Mouse (Mus musculus) cerebellum, adult 9-11 months (tissue): ENCODE measurements around the gene Pum3.

Experiments used
- DNase-seq: peaks from one replicate; pipeline ENCODE4 v3.0.0; 2022

The Pum3 gene

DNA sequence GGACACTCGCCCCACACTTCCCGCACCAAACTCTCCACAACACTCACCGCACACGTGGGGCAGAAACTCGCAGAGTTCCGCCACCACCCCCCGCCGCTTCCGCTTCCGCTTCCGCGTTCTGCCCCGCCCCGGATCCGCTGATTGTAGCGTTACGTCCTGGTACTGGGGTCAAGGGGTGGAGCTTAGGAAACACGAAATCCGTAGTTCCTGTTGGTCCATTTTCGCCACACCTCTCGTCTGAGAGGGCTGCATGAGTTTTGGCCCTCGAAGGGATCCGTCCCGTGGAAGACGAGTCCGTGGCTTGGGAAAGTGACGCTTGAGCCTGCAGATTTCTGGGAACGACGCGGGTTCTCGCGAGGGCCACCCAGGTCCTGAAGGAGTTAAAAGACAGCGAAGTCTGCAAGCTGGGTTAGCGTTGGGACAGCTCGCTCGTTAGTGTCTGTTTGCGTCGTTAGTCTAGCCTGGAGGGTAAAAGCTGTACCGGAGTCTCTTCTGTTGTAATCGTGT is at the start of gene Pum3:
Gene Pum3 (minus strand): TSS at position 81 of the 507 bp plus-strand sequence.
- DNase-seq, result peak; percentile 99

DNA sequence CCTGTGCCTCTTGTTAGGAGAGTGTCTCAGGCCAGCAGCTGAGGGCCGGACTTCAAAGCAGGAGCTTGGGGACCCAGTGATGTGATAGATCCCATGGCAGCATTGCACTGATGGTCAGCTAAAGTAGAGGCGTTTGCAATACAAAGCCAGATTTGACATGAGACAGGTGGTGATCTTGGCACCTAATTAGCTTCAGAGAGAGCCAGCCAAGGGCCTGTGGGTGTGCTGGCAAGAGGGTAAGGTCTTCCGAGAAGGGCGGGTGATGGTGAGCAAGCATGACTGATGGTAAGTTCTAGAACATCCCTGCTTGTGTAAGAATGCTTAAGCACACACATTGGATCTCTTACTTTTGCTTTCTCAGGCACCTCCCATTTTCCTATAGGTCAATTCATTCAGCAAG is 37.1 kb upstream of the Pum3 start:
- peak; percentile 89 for DNase-seq

DNA sequence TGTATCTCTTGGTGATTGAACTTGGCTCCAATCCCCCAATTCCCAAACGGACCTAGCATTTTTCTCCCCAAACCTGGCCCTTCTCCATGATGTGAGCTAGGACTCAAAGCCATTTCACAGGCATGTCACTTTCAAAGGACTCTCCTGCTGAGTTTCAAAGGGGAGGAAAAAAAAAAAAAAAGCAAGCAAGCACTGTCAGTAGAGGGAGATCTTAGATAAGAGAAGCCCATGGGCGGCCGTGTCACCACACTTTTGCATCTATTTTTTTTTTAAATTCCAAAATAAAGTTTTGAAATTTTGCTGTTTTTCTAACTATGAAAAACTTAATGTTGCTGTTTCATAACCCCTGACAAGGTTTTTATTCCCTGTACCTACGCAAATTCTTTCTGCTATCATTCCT is 33.0 kb upstream of the Pum3 start:
- no peak for DNase-seq

DNA sequence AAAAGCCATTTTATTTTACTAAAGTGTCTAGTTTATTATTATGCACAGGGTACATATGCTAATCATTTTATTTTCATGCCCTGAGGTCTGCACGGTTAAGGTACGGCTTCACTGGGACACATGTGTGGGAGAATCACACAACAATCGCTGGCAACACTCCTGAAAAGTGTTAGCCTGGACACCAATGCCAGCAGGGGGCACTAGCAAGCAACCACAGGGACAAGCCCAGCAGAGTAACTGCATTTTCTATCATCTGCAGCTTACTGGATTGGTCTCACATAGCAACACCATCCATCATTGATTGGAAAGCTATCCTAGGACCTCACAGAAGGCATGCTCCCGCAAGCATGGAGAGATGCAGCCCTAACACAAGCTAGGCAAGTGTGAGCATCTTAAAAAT is 20.8 kb upstream of the Pum3 start:
- DNase-seq, result no peak

DNA sequence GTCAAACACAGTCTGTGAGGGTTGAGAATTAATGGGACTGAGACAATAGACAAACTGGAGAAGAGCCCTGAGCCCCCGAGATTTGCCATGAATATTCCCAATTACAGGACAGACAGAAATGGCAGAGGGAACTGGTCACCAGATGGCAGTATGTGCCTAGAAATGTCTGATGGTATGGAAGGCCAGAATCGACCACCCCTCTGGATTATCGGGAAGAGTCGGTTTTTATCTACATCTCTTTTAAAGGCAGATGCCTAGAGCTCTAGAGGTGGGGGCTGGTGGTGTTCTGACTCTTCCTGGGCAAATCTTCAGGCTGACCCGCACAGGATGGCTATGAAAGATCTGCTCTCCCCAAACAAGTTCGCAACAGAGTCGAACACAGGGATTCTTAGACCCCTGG is 17.9 kb upstream of the Pum3 start:
- no peak for DNase-seq

DNA sequence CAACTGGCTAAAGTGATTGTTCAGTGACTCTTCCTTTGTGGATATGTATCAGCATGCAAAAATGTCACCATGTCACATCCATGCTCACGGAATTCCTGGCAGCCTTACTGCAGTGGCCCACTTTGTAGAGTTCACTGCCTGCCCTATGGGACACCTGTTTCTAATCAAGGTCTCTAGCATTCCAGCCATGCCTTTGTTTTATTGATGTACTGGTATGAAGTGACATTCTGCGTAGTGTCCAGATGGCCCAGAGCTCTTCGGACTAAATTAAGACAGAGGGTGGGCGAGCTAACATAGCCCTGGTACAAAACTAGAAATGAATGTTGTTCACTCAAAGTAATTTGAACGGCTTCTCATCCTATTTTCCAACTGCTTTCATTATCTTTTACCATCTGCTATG is 11.5 kb upstream of the Pum3 start:
- no peak for DNase-seq

DNA sequence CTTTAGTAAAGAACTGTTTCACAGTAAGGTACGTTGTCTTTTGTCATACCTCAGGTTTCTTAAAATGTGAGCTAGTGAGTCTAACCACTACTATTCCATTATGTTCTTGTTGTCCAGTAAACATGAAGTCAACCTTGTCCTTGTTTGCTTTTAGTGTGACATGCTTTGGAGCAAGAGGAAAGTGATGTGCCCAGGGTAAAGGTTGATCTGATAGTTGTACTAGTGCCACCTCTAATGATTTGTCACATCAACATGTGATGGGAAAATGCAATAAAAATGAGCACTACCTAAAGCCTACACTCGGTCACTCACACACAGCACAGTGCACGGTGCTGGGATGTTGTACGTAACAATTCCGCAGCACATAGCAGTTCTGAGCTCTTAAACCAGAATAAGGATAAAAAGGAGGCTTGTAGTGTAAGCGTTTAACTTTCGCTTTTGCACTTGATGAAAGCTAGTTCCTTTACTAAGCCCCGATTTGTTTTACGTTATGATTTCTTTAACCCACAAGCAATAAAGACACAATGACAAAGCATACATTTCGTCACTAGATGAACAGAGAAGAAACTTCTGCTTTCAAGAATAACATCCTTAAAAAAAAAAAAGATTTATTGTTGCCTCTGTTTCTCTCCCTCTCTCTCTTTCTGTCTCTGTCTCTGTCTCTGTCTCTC is 8.5 kb upstream of the Pum3 start:
- DNase-seq, result no peak

DNA sequence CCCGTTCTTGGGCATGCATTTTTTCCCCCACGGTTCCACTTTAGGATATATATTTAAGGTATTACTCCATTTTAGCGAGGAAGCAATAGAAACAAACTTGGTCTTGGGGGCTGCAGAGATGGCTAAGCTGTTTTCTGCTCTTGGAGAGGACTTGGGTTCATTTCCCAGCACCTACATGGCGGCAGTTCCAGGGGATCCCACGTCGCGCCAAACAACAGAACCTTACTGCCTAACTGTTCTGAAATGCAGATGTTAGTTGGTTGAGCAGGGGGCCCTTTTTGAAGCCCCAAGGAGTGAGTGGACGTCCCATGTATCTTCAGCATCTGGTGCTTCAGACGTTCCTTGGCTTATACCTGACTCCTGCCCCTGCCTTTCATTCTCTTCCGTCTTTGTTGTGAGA is 781 bp upstream of the Pum3 start:
- peak; percentile 54 for DNase-seq

DNA sequence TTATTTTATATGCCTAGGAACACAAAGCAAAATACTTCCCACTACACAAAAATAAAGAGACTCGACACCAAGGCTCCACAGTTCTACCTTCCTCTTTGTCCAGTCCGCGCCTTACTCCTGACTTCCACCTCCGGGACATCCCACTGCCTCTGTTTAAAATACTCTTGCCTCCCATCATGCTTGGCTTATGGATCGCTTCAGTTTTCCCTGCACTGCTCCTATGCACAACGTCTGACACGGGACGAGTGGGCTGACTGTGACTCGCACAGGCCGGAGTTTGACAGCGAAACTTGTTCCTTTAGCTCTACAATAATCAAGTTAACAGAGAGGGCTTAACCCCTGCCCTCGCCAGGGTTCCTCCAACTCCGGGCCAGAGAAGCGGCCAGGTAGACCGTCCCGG is 344 bp downstream of the Pum3 start:
- DNase-seq, result no peak

DNA sequence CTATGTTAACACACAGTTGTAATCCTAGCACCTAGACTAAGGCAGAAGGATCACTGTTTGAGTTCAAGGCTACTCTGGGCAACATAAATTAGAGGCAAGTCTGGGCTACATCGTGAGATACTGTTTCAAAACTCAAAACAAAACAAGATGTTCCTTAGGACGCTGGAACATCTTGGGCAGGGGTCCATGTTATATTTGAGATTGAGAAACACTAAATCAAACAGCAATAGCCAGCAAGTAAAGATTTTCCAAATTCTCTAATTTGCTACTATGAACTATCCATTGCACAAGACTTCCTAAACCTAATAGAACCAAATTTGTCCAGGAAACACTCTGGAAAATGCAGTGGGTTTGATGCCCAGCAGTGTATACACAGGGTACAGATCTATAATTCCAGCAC is 1.8 kb downstream of the Pum3 start:
- no peak for DNase-seq

DNA sequence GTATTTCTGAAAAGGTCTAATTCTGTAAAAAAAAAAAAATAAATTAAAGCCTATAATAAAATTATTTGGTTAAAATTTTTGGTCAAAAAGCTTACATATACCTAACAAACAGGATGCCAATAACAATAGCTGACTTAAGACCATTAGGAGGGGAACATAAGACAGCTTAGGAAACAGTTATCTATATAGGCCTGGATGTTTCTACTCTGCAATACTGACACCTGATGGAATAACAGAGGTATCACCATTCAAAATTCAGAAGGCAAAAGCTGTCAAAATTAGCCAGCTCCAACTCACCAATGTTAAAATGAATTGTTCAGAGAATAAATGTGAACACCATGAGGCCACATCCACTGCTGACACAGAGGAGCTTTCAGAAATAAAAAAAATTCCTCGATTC is 3.2 kb downstream of the Pum3 start:
- no peak for DNase-seq

DNA sequence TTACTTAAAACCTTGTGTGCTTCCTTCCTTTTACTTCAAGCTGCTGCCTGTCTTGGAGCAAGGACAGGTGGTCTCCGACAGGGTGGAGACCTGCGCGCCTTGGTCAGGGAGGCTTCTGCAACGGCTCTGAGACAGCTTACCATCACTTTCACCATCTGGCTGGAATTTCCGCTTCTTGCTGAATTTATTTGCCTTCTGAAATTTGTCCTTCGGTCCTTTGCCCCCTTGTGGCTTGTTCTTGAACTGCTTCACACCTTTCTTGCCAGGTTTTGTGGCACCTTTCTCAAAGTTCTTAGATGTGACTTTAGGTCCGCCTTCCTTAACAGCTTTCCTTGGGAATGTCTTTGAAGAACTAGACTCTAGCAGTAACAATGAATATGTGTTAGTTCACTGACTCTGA is 4.0 kb downstream of the Pum3 start:
- DNase-seq, result peak; percentile 63

DNA sequence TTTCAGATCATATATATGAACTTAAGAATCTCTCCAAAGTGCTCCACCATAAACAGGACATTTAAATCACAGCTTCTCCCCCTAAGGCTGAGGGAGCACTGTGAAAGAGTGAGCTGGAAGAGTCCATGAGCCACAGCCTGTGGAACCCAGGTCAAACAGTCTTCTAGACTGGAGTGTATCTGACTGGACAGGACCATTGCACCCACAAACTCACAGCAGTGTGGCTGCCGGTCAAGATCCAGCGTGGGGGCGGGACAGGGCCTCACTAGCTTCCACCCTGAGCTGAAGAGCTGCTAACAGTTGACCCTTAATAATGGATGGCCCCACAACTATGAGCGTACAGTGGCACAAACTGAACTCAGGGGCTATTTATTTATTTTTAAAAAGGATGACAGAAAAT is 12.2 kb downstream of the Pum3 start:
- DNase-seq, result no peak

DNA sequence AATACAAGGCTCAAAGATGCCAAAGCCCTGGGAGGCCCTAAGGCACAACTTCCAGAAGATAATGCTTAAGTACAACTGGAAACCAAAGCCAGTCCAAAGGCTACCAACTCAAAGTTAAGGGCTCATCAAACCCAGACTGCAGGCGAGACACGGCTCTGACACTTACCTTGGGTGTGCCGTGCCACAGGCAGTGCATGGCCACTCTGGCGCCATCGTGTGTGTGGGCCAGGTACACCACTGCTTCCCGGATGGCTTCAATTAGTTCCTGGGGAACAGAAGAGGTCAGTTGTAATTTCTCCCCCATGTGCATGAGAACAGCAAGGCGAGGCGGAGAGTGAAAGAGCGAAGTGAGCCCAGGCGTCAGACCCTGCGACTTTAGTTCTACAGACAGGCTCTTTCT is 13.1 kb downstream of the Pum3 start:
- no peak for DNase-seq

DNA sequence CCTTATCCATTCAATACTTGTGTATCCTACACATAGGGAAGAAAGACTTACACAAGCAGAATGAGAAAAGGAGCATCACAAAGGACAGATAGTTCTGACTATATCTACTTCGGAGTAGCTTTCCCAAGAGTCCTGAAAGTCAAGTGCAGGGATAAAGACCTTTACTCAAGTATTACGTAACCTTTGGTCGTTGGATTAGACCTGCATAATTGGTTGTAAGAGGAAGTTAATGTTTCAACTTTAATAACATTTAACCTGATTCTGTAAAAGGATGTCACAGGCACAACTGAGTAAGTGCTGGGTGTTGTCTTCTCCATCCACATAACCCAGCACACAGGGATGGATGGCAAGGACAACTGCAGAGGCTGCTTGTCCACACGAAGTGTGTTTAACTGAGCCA is 18.3 kb downstream of the Pum3 start:
- no peak for DNase-seq

DNA sequence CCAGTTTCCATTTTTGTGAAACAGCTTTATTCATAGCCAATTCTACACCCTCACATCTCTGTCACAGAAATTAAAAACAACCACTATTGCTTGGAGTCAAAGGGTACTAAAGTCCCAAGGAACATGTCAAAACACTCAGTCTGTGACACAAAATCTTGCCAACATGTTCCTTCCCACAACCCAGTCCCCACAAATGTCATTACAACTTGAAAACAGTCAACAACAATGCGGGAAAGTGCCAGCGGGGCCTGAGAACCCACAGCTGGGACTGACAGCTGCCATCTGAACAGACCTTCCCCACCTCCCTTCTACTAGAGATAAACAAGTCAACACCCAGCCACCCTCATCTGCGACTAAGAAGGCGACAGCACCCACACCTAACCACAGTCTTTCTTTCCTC is 18.9 kb downstream of the Pum3 start:
- no peak for DNase-seq

DNA sequence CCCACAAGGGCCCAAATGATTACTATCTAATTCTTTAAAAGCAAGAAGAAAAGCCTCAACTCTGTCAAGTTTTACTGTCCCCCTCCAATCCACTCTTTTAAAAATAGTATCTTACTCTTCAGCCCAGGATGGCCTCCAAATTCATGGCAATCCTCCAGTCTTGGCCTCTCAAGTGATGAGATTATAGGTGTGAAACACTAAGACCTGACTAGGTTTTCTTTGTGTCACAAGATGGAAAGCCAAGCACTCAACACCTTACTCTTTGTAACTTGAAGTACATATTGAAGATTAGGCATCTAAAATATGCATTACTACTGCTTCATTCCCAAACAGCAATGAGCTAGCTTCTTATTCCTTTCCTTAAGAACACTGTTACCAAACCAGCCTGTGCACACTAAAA is 19.8 kb downstream of the Pum3 start:
- DNase-seq, result no peak

DNA sequence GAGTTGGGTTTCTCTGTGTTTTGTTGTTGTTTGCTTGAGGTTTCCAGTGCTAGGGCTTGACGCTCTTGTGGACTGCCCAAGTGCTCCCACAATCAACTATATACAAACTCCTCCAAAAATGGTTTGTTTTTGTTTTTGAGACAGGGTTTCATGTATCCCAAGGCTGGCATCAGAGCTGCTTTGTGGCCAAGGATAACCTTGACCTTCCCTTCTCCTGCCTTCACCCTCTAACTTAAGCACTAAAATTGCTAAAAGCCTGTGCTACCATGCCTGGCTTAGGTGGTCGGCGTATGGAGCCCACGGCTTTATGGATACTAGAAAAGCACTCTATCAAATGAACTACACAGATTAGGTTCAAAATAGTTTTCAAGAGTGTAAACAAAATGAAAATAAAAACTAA is 20.4 kb downstream of the Pum3 start:
- no peak for DNase-seq

DNA sequence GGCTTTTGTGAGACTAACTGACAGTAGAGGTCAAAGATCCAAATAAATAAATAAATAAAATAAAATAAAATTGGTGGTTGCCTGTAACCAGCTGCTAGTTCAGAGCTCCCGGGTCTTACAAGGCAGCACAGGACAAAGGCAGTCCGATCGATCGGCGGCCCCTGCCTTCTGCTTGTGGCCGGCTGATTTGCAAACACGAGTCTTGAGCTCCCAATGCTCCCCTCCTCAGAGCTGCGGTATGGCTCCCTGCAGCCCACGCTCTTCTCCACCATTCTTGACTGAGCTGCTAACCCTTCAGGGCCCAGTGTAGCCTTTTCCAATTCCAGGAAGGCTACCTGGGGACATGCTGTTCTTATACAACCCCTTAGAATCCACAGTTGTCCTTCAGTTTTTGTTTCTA is 31.8 kb downstream of the Pum3 start:
- no peak for DNase-seq

DNA sequence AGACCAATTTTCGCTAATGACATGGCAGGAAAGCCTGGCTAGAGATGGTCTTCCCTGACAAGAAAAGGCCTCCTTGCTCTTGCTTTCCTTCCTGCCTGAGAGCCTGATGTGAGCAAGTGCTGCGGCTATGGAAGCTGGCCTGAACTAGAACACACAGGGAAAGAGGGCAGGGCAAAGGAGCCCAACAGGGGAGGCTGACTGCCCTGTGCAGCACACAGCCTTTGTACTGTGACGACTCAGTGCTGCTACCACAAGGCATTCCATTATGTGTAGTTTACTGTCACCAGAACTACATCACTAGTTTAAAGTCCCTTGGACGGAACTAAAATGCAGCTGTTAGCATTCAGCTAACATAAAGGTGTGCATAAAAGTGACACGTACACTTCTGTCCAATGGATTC is 32.4 kb downstream of the Pum3 start:
- no peak for DNase-seq

DNA sequence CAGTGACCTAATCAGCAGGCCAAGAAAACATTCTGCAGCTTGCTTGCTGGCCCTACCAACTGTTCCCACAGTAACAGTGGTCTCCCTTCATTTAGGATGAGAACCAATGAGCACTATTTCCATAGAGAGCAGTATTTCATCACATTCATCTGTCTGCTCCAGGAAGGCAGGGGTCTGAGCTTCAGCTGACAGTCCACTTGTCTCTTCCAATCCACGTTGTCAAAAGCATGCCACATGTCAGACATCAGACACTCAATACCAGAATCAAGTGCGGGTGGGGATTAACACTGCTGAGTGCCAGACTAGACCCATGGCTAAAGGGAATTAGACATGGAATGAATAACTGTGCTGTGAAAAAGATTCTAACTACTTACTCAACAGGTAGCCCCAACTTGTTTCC is 32.9 kb downstream of the Pum3 start:
- DNase-seq, result no peak

DNA sequence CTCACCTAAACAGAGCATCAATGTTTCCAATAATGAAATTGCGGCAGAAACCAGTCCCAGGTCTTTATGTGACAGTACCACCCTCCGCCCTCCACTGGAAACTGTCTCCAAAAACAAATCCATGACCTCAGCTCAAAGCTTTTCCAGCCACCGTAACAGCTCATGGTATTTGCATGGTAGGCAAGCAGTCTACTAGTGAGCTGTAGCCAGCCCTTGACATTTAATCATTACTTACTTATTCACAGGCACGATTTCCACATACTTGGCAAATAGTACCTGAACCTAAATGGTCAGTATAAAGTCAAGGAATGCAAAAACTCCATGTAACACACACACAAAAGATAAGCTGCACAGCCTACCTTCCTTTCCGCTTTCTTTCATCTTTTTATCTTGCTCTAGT is 33.7 kb downstream of the Pum3 start:
- no peak for DNase-seq

DNA sequence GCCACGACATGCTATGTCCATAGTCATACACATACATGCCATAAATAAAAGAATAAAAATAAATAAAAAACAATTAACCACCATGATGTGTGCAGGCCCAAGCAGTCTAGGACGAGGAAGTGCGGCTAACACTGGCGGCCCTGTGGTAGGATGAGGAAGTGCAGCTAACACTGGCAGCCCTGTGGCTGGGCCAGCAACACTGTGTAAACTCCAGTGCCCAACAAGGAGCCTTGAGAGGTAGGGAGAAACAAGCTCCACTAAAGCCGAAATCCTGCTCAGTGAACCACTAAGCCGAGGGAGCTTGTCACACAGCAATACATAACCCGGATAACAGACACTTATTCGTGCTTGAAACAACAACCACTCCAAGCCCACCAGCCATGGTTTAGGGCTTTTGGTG is 34.1 kb downstream of the Pum3 start:
- DNase-seq, result no peak

DNA sequence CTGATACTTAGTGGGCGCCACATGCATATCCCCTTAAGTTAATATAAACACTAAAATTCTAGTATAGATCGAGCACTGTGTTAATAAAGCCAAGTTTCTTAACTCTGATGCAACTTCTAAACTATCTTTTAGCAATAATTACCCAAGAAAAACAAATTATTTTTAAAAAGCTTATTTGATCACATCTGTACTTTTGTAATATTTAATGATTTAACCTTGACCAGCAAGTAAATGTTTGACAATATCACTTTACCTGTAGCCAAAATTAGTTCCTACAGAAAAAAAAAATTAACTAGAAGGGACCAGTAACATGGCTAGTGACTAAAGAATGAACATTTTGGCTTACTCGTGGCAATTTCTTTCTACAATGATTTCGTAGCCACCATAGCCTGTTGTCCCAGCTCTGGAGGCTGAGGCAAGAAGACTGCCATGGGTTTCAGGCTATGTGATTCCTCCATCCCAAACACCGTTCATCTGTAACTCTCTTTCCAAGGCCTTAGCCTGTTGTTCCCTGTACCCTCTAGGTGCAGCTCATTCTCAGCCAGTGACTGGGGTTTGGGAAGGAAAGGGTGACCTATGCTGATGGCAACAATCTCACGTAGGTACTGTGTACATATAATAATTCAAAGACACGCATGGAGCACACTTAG is 35.2 kb downstream of the Pum3 start:
- DNase-seq, result no peak

DNA sequence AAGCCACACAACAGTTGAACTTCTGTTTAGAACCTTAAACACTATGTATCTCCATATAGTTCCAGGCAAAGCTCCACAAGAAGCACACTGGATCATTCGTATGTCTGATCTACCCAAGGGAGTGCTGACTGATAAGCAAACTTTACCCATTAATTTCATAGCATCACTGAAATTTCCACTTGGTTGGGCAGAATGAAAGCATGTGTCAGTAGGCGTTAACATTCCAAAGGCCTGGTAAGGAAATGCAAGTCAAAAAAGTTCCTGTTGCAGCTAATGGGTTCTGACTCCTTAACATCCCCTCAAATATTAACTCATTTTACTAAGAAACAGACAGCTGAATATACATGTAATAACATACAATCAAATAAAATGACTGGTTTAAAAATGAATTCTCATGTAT is 37.2 kb downstream of the Pum3 start:
- no peak for DNase-seq
